Mouse (Mus musculus) neural tube, embryonic 11.5 days (tissue): ENCODE results near the gene Foxo3. TPM values are rescaled to one million over a fixed set of nuclear protein-coding genes. Genes with fewer than 3 reads are reported as not detected.

Source experiments
- ATAC-seq: fragments of 200-750 bp; cut with Nextera tagmentation; 2 replicates; pipeline ENCODE4 v1.8.0; 2017; ENCODE audit warnings: moderate number of reproducible peaks, mild to moderate bottlenecking, moderate TSS enrichment, moderate library complexity; ENCODE audit not compliant: insufficient read depth, low FRiP score, low TSS enrichment
- DNase-seq: peaks from one replicate; pipeline ENCODE4 v3.0.0-alpha.2; 2015; ENCODE audit warnings: low spot score
- H3K27ac ChIP-seq: fragments of 300-500 bp; sonication (generic); 2 replicates; pipeline ENCODE4 v1.5.1; 2014; ENCODE audit warnings: low read depth, mild to moderate bottlenecking, low read length
- H3K27me3 ChIP-seq: fragments of 300-500 bp; sonication (generic); 2 replicates; pipeline ENCODE4 v1.6.1; 2014; ENCODE audit warnings: mild to moderate bottlenecking, low read length, mixed read lengths; ENCODE audit not compliant: control insufficient read depth, insufficient read depth
- H3K36me3 ChIP-seq: fragments of 300-500 bp; sonication (generic); 2 replicates; pipeline ENCODE4 v1.6.1; 2014; ENCODE audit warnings: mild to moderate bottlenecking, low read length, moderate library complexity, mixed read lengths; ENCODE audit not compliant: control insufficient read depth, insufficient read depth
- H3K4me1 ChIP-seq: fragments of 300-500 bp; sonication (generic); 2 replicates; pipeline ENCODE4 v1.6.1; 2014; ENCODE audit warnings: low read length, mixed read lengths; ENCODE audit not compliant: control insufficient read depth, insufficient read depth
- H3K4me2 ChIP-seq: fragments of 300-500 bp; sonication (generic); 2 replicates; pipeline ENCODE4 v1.6.1; 2014; ENCODE audit warnings: low read depth, mild to moderate bottlenecking, moderate library complexity
- H3K4me3 ChIP-seq: fragments of 300-500 bp; sonication (generic); 2 replicates; pipeline ENCODE4 v1.5.1; 2014; ENCODE audit warnings: low read depth, low read length
- H3K9ac ChIP-seq: fragments of 300-500 bp; sonication (generic); 2 replicates; pipeline ENCODE4 v1.6.1; 2014; ENCODE audit warnings: mild to moderate bottlenecking, low read length
- H3K9me3 ChIP-seq: fragments of 300-500 bp; sonication (generic); 2 replicates; pipeline ENCODE4 v1.6.1; 2016; ENCODE audit warnings: low read length; ENCODE audit not compliant: control insufficient read depth
- WGBS: fragments of 180-500 bp; shearing (Covaris S2); extraction: QIAGEN DNeasy Blood & Tissue Kit; methylation state at CpG from one replicate; pipeline ENCODE4 v1.1.7; 2014; 5-methylcytosine and 5-hydroxymethylcytosine counted together
- polyA plus RNA-seq: library from polyadenylated mRNA; unstranded; fragments of >200 nt; fragmentation: Nextera tagmentation; extraction: Ambion mirVana; gene quantifications from 2 replicates; pipeline ENCODE4 v1.2.1, GENCODE M21; 2014

The Foxo3 gene
- polyA plus RNA-seq, 1 experiment from 2014 or later = 3.9 TPM

DNA sequence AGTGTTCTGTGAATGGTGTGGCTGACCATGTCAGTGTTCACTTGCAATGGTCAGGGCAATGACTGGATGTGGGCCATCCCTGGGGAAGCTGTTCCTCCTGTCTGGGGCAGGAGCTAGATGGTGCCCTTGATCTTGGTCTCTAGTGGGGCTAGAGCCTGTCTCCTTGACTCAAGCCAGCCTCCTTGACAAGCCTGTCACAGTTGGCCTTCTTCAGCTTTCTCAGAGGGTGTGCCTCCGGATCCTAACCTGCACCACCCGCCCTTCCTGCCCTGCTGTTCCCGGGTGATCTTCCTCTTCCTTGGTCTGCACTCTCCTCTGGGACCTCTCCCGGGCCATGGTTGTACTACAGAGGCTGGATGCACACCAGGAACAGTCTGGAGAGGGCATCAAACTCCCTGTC, 24.2 kb upstream of the Foxo3 start:
- H3K36me3 ChIP-seq = no peaks in the 10 kb centered on the region
- no peak for ATAC-seq
- H3K4me1 ChIP-seq = no peaks in the 10 kb centered on the region
- H3K27ac ChIP-seq = no peak overlapping the region
- no peaks in the 10 kb centered on the region for H3K9me3 ChIP-seq
- H3K9ac ChIP-seq = no peak overlapping the region
- H3K27me3 ChIP-seq = no peaks in the 10 kb centered on the region
- no peak overlapping the region for H3K4me2 ChIP-seq
- DNase-seq = no peak
- no peak overlapping the region for H3K4me3 ChIP-seq
- WGBS = 68% methylated on average over 4 of the region's 4 CpGs

DNA sequence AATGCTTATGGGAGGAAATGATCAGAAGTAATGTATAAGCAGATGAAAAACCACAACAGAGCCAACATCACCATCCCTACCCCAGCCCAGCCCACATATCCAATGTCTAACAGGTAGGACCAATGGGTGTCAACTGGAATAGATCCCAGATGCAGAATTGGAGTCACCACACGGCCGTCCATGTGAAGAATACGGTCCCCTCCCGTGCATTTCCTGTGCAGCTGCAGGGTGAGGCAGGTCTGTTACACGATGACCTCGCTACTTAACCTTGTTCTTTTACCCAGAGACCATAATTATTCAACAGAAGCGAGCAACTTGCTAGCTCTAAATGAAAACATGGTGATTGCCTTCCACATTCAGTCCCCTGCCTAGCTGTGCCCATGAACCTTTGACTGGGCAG, 23.4 kb upstream of the Foxo3 start:
- Histone ChIP-seq H3K9ac (no peak overlapping the region), H3K4me1 (no peaks in the 10 kb centered on the region), H3K36me3 (no peaks in the 10 kb centered on the region), H3K9me3 (no peaks in the 10 kb centered on the region), H3K4me2 (no peak overlapping the region), H3K27me3 (no peaks in the 10 kb centered on the region), H3K4me3 (no peak overlapping the region), H3K27ac (no peak overlapping the region)
- ATAC-seq (no peak), DNase-seq (no peak)
- 61% methylated on average over 7 of the region's 7 CpGs for WGBS

DNA sequence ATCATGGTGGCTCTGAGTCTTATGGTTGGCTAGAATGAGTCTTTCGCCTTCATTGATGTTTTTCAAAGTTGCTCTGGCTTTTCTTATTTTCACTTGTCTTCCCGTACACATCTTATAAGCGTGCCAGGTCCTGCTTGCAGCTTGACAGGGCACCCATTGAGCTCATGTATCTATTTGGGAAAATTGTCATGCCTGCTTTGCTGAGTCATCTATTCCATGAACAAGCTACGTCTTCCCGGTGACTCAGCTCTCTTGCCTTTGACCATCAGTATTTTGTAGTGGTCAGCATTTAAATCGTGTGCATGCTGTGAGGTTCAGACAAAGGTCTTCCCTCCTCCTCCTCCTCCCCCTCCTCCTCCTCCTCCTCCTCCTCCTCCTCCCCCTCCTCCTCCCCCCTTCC, 22.9 kb upstream of the Foxo3 start:
- H3K4me1 ChIP-seq = no peaks in the 10 kb centered on the region
- 81% methylated on average over 6 of the region's 6 CpGs for WGBS
- H3K4me2 ChIP-seq = no peak overlapping the region
- no peaks in the 10 kb centered on the region for H3K36me3 ChIP-seq
- H3K9ac ChIP-seq = no peak overlapping the region
- ATAC-seq = no peak
- no peak overlapping the region for H3K4me3 ChIP-seq
- no peak overlapping the region for H3K27ac ChIP-seq
- DNase-seq = no peak
- no peaks in the 10 kb centered on the region for H3K27me3 ChIP-seq
- no peaks in the 10 kb centered on the region for H3K9me3 ChIP-seq

DNA sequence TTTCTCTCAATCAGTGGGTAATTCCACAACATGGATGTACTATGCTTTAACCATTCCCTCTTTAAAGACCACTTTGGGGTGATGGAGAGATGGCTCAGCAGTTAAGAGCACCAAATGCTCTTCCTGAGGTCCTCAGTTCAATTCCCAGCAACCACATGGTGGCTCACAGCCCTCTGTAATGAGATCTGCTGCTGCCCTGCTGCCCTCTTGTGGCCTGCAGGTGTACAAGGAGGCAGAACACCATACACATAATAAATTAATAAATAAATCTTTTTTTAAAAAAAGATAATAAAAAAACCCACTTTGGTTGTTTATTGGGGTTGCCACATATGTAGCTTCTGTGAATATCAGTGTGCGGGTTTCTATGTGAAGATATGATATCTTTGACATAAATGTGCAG, 21.4 kb upstream of the Foxo3 start:
- H3K27me3 ChIP-seq = no peaks in the 10 kb centered on the region
- H3K36me3 ChIP-seq = no peaks in the 10 kb centered on the region
- H3K4me3 ChIP-seq = no peak overlapping the region
- no peaks in the 10 kb centered on the region for H3K9me3 ChIP-seq
- H3K4me2 ChIP-seq = no peak overlapping the region
- no peaks in the 10 kb centered on the region for H3K4me1 ChIP-seq
- DNase-seq = no peak
- H3K9ac ChIP-seq = no peak overlapping the region
- 94% methylated on average over 1 of the region's 1 CpGs for WGBS
- no peak for ATAC-seq
- no peak overlapping the region for H3K27ac ChIP-seq

DNA sequence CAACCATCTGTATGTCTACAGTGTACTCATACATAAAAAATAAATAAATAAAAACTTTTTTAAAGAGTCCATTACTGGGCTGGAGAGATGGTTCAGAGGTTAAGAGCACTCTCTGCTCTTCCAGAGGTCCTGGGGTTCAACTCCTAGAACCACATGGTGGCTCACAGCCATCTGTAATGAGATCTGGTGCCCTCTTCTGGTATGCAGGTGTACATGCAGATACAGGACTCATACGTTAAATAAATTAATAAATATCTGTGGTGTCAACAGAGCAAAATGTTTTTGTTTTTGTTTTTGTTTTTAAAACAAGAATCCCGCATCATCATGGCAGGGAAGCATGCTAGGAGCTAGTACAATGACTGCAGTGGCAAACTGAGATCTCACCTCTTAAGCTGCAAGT, 20.6 kb upstream of the Foxo3 start:
- 83% methylated on average over 2 of the region's 2 CpGs for WGBS
- Histone ChIP-seq H3K4me3 (no peak overlapping the region), H3K9ac (no peak overlapping the region), H3K4me1 (no peaks in the 10 kb centered on the region), H3K4me2 (no peak overlapping the region), H3K36me3 (no peaks in the 10 kb centered on the region), H3K9me3 (no peaks in the 10 kb centered on the region), H3K27me3 (no peaks in the 10 kb centered on the region), H3K27ac (no peak overlapping the region)
- DNase-seq (no peak), ATAC-seq (no peak)

DNA sequence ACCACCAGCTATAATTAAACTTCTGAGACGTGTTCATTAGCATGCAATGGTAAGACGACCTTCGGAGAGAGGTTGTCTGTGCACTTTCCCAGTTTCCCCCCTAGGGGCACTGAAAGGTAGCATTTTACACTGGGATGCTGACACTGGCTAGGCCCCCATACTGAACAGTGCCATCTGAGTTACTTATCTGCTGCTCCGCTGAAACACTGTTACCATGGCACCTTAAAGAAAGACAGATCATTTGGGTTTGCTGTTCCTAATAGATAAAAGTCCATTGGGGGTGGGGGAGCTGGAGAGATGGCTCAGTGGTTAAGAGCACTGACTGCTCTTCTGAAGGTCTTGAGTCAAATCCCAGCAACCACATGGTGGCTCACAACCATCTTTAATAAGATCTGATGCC, 20.0 kb upstream of the Foxo3 start:
- Histone ChIP-seq H3K27ac (no peak overlapping the region), H3K9ac (no peak overlapping the region), H3K4me3 (no peak overlapping the region), H3K9me3 (no peaks in the 10 kb centered on the region), H3K4me1 (no peaks in the 10 kb centered on the region), H3K27me3 (no peaks in the 10 kb centered on the region), H3K4me2 (no peak overlapping the region), H3K36me3 (no peaks in the 10 kb centered on the region)
- ATAC-seq (no peak), DNase-seq (no peak)
- 54% methylated on average over 4 of the region's 4 CpGs for WGBS

DNA sequence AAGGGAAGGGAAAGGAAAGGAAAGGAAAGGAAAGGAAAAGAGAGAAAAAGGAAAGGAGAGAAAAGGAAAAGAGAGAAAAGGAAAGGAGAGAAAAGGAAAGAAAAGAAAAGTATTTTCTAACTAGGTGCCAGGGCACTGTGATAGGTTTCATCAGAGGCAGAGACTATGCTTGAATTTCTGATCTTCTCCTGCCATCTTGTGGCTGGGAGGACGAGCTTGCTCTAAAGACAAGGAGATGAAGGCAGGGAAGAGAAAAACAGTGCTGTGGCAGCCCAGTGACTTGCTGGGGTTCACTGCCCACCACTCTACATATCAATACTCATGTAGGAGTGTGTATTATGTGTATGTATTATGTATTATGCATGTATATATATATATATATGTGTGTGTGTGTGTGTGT, 18.5 kb upstream of the Foxo3 start:
- no peaks in the 10 kb centered on the region for H3K4me1 ChIP-seq
- no peaks in the 10 kb centered on the region for H3K36me3 ChIP-seq
- WGBS = 8% methylated on average over 1 of the region's 1 CpGs
- ATAC-seq = no peak
- DNase-seq = no peak
- H3K9ac ChIP-seq = no peak overlapping the region
- no peaks in the 10 kb centered on the region for H3K27me3 ChIP-seq
- no peak overlapping the region for H3K4me2 ChIP-seq
- no peaks in the 10 kb centered on the region for H3K9me3 ChIP-seq
- H3K4me3 ChIP-seq = no peak overlapping the region
- no peak overlapping the region for H3K27ac ChIP-seq

DNA sequence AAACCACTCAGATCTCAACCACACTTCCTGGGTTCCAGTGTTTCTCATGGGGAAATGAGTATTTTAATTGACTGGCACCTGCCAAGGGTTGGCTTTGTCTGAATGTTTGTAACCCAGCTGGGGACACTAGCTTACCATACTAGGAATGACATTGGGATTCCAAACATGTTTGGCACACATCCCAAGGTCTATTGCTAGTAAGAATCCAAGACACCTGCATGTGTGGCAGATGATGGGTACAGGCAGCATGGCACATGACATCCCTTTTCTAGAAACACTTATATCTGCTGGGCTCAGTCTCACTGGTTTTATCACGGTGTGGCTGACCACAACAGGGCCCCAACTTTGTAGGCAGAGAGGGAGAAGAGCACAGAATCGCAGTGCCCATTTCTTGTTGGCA, 17.8 kb upstream of the Foxo3 start:
- ATAC-seq (no peak), DNase-seq (no peak)
- H3K9ac ChIP-seq = no peak overlapping the region
- H3K27ac ChIP-seq = no peak overlapping the region
- no peaks in the 10 kb centered on the region for H3K4me1 ChIP-seq
- H3K4me3 ChIP-seq = no peak overlapping the region
- no peak overlapping the region for H3K4me2 ChIP-seq
- WGBS = 63% methylated on average over 2 of the region's 2 CpGs
- H3K9me3 ChIP-seq = no peaks in the 10 kb centered on the region
- H3K27me3 ChIP-seq = no peaks in the 10 kb centered on the region
- no peaks in the 10 kb centered on the region for H3K36me3 ChIP-seq

DNA sequence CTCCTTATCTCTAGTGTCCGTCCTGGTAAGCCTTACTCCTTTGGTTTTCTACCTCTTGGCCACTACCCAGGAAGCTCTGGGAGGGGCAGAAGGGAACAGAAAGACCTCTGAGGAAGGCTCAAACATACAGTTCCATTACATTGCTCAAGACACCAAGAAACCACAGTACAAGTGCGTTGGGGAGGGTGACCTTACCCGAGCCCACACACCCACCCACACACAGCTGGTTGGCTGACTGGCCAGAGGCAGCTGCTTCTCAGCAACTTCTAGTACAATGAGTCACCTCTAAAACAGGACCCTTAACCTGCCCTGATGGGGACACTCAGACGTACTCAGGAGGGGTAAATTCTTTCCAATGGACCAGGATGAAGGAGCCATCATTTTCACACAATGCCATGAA, 17.3 kb upstream of the Foxo3 start:
- no peaks in the 10 kb centered on the region for H3K4me1 ChIP-seq
- no peak overlapping the region for H3K27ac ChIP-seq
- no peak for ATAC-seq
- H3K4me2 ChIP-seq = no peak overlapping the region
- H3K4me3 ChIP-seq = no peak overlapping the region
- no peak for DNase-seq
- WGBS = 78% methylated on average over 4 of the region's 4 CpGs
- H3K36me3 ChIP-seq = no peaks in the 10 kb centered on the region
- no peaks in the 10 kb centered on the region for H3K27me3 ChIP-seq
- H3K9ac ChIP-seq = no peak overlapping the region
- H3K9me3 ChIP-seq = no peaks in the 10 kb centered on the region
